Mouse (Mus musculus): Measurements from ENCODE around the gene Sel1l3.

GRCm38 (mm10) chr5:53212782-53213710 lies 681 bp downstream of the Sel1l3 start:
- TF ChIP-seq EP300 (IDR thresholded peaks at IDR 0.05) (no peak), CTCF (IDR thresholded peaks at IDR 0.05) (no peak)

Data from lung, postnatal 0 days (tissue).